Mouse (Mus musculus): ENCODE data around the gene B230104I21Rik. TPM values are rescaled to one million over a fixed set of nuclear protein-coding genes. Genes with fewer than 3 reads are reported as not detected.

The B230104I21Rik gene
- total RNA-seq, 2 experiments from 2014 or later, result not detected

- ATAC-seq (replicated peaks; ENCODE audit: low FRiP score, poor library complexity, severe bottlenecking), result no peak
These were observed 11.0 kb downstream of the B230104I21Rik start for GRCm38 (mm10) chr4:154346731-154347522.

- ATAC-seq (replicated peaks; ENCODE audit: low FRiP score, poor library complexity, severe bottlenecking), result no peak
These were observed 12.4 kb downstream of the B230104I21Rik start for GRCm38 (mm10) chr4:154348197-154348786.

- no peak for ATAC-seq (replicated peaks; ENCODE audit: low FRiP score, poor library complexity, severe bottlenecking)
These were observed 16.3 kb downstream of the B230104I21Rik start for GRCm38 (mm10) chr4:154352246-154352645.

- no peak for ATAC-seq (replicated peaks; ENCODE audit: low FRiP score, poor library complexity, severe bottlenecking)
These were observed 19.5 kb downstream of the B230104I21Rik start for GRCm38 (mm10) chr4:154355408-154355807.

GRCm38 (mm10) chr4:154358370-154358769 is 22.4 kb downstream of the B230104I21Rik start:
- ATAC-seq (replicated peaks; ENCODE audit: low FRiP score, poor library complexity, severe bottlenecking), result no peak

GRCm38 (mm10) chr4:154358816-154359215 is 22.9 kb downstream of the B230104I21Rik start:
- no peak for ATAC-seq (replicated peaks; ENCODE audit: low FRiP score, poor library complexity, severe bottlenecking)

- ATAC-seq (replicated peaks; ENCODE audit: low FRiP score, poor library complexity, severe bottlenecking), result no peak
These were observed 23.9 kb downstream of the B230104I21Rik start for GRCm38 (mm10) chr4:154359762-154360300.

- no peak for ATAC-seq (replicated peaks; ENCODE audit: low FRiP score, poor library complexity, severe bottlenecking)
These were observed 24.5 kb downstream of the B230104I21Rik start for GRCm38 (mm10) chr4:154360441-154360840.

- ATAC-seq (replicated peaks; ENCODE audit: low FRiP score, poor library complexity, severe bottlenecking), result no peak
These were observed 24.9 kb downstream of the B230104I21Rik start for GRCm38 (mm10) chr4:154360850-154361249.

- no peak for ATAC-seq (replicated peaks; ENCODE audit: low FRiP score, poor library complexity, severe bottlenecking)
These were observed 28.8 kb downstream of the B230104I21Rik start for GRCm38 (mm10) chr4:154364752-154365151.

GRCm38 (mm10) chr4:154366836-154367235 is 30.9 kb downstream of the B230104I21Rik start:
- ATAC-seq (replicated peaks; ENCODE audit: low FRiP score, poor library complexity, severe bottlenecking), result no peak

GRCm38 (mm10) chr4:154369089-154369488 is 33.2 kb downstream of the B230104I21Rik start:
- ATAC-seq (replicated peaks; ENCODE audit: low FRiP score, poor library complexity, severe bottlenecking), result no peak

- ATAC-seq (replicated peaks; ENCODE audit: low FRiP score, poor library complexity, severe bottlenecking), result no peak
These were observed 34.9 kb downstream of the B230104I21Rik start for GRCm38 (mm10) chr4:154370841-154371240.

- ATAC-seq (replicated peaks; ENCODE audit: low FRiP score, poor library complexity, severe bottlenecking), result no peak
These were observed 35.8 kb downstream of the B230104I21Rik start for GRCm38 (mm10) chr4:154371542-154372247.

- no peak for ATAC-seq (replicated peaks; ENCODE audit: low FRiP score, poor library complexity, severe bottlenecking)
These were observed 40.2 kb downstream of the B230104I21Rik start for GRCm38 (mm10) chr4:154375939-154376625.

- ATAC-seq (replicated peaks; ENCODE audit: low FRiP score, poor library complexity, severe bottlenecking), result no peak
These were observed 42.9 kb downstream of the B230104I21Rik start for GRCm38 (mm10) chr4:154378876-154379275.

- no peak for ATAC-seq (replicated peaks; ENCODE audit: low FRiP score, poor library complexity, severe bottlenecking)
These were observed 49.3 kb downstream of the B230104I21Rik start for GRCm38 (mm10) chr4:154385208-154385607.

GRCm38 (mm10) chr4:154385918-154386317 is 50.0 kb downstream of the B230104I21Rik start:
- no peak for ATAC-seq (replicated peaks; ENCODE audit: low FRiP score, poor library complexity, severe bottlenecking)

GRCm38 (mm10) chr4:154386810-154387209 is 50.9 kb downstream of the B230104I21Rik start:
- ATAC-seq (replicated peaks; ENCODE audit: low FRiP score, poor library complexity, severe bottlenecking), result no peak

- ATAC-seq (replicated peaks; ENCODE audit: low FRiP score, poor library complexity, severe bottlenecking), result no peak
These were observed 53.7 kb downstream of the B230104I21Rik start for GRCm38 (mm10) chr4:154389641-154390040.
